In the genomic region with DNA sequence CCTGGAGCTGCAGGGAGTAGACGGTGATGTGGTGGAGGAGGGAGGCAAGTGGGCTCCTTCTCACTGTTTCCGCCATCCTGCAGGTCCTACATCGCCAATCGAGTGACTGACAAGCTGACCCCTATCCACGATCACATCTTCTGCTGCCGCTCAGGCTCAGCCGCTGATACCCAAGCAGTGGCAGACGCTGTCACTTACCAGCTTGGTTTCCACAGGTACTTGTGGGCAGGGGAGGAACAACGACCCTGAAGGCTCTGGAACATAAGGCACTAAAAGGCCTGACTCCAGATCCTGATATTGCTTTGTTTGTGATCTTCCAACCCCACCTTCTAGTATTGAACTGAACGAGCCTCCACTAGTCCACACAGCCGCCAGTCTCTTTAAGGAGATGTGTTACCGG, we compare ENCODE assay signal across 11 mouse cellular contexts. TPM values are rescaled to one million over a fixed set of nuclear protein-coding genes. Genes with fewer than 3 reads are reported as not detected.
DNase-seq lines count a peak whose midpoint lies in the region; ATAC-seq lines count a peak whose summit lies in the region.
"Had no signal": no experiment of that assay in that cellular context is flagged by ENCODE, and none has a peak within 500 bp of the region (broad histone marks: within the 10 kb centered on the region; RNA-seq: fewer than 3 reads in every experiment).

No protein-coding gene starts in this region.

- no peak overlapping the region for H3K9ac ChIP-seq in neural tube, embryonic 11.5 days (ENCODE audit: low read length)
- peak overlapping the region; percentile 80 for H3K9ac ChIP-seq in liver, embryonic 13.5 days

- H3K4me2 ChIP-seq in neural tube, embryonic 11.5 days (ENCODE audit: low read depth): peak overlapping the region; percentile 74
- peak overlapping the region; percentile 75 for H3K4me2 ChIP-seq in liver, embryonic 13.5 days

- peaks cover 21% of the 10 kb centered on the region for H3K4me1 ChIP-seq in erythroblast, embryonic 14.5 days (ENCODE audit: control insufficient read depth)
- H3K4me1 ChIP-seq in neural tube, embryonic 11.5 days (ENCODE audit: control insufficient read depth, insufficient read depth, low read length): peaks cover 5% of the 10 kb centered on the region; the same call in 1 of the 2 replicates
- H3K4me1 ChIP-seq in liver, embryonic 13.5 days (replicated peaks): peaks cover 17% of the 10 kb centered on the region

- H3K4me3 ChIP-seq in erythroblast, embryonic 14.5 days (replicated peaks): peak overlapping the region; percentile 69
- H3K4me3 ChIP-seq in neural tube, embryonic 11.5 days (ENCODE audit: low read depth, low read length): peak overlapping the region; percentile 82
- H3K4me3 ChIP-seq in liver, embryonic 13.5 days (replicated peaks): peak overlapping the region; percentile 80

- ATAC-seq in erythroblast, adult 5-6 weeks (replicated peaks; ENCODE audit: low FRiP score, poor library complexity, severe bottlenecking): no peak
- ATAC-seq in neural tube, embryonic 11.5 days (ENCODE audit: insufficient read depth, low FRiP score, low TSS enrichment): no peak
- ATAC-seq in liver, embryonic 13.5 days (ENCODE audit: low read depth): no peak

- H3K27me3 ChIP-seq in erythroblast, embryonic 14.5 days (ENCODE audit: control insufficient read depth): peaks cover 2% of the 10 kb centered on the region; the same call in 1 of the 2 replicates
- no peaks in the 10 kb centered on the region for H3K27me3 ChIP-seq in neural tube, embryonic 11.5 days (ENCODE audit: control insufficient read depth, insufficient read depth, low read length)
- no peaks in the 10 kb centered on the region for H3K27me3 ChIP-seq in liver, embryonic 13.5 days

- no peak for DNase-seq in neural tube, embryonic 11.5 days (ENCODE audit: low spot score)
- no peak for DNase-seq in neural tube, embryonic 10.5 days (ENCODE audit: extremely low spot score, low spot score)
- DNase-seq in liver, embryonic 13.5 days: no peak
- DNase-seq in thymus, postnatal 36 days: no peak
- no peak for DNase-seq in embryo, embryonic 11 days
- DNase-seq in ovary, postnatal 10 days (ENCODE audit: low spot score): no peak
- DNase-seq: adrenal gland, adult 8-10 months; thymus, postnatal 25 days had no signal

- peaks cover 35% of the 10 kb centered on the region for H3K36me3 ChIP-seq in erythroblast, embryonic 14.5 days (ENCODE audit: control insufficient read depth)
- H3K36me3 ChIP-seq in neural tube, embryonic 11.5 days (ENCODE audit: control insufficient read depth, insufficient read depth, low read length): peaks cover 9% of the 10 kb centered on the region
- peaks cover 31% of the 10 kb centered on the region for H3K36me3 ChIP-seq in liver, embryonic 13.5 days

- no peak overlapping the region for H3K27ac ChIP-seq in neural tube, embryonic 11.5 days (ENCODE audit: low read depth, low read length)
- 0 out of 2 replicates have a peak overlapping the region, but pooled peaks have one; percentile 64 for H3K27ac ChIP-seq in liver, embryonic 13.5 days

- 90% methylated on average over 12 of the region's 12 CpGs for WGBS in neural tube, embryonic 11.5 days
- 77% methylated on average over 12 of the region's 12 CpGs for WGBS in liver, embryonic 13.5 days (ENCODE audit: insufficient replicate concordance)

- no peaks in the 10 kb centered on the region for H3K9me3 ChIP-seq in erythroblast, embryonic 14.5 days (ENCODE audit: control insufficient read depth, low read length)
- H3K9me3 ChIP-seq in neural tube, embryonic 11.5 days (ENCODE audit: control insufficient read depth, low read length): no peaks in the 10 kb centered on the region
- no peaks in the 10 kb centered on the region for H3K9me3 ChIP-seq in liver, embryonic 13.5 days (replicated peaks)

RNA-seq across cellular contexts. Expression of a gene that starts 1.0 kb away (rescaled TPM):
- polyA plus RNA-seq in erythroblast, embryonic 14.5 days (2012): 27.3 and 29.9 TPM in 2 replicates
- 33.4 and 43.5 TPM in 2 replicates for total RNA-seq in erythroblast, adult 5-6 weeks (2015; ENCODE audit: low replicate concordance)
- total RNA-seq in erythroblast, adult 5-6 weeks (2017; ENCODE audit: low replicate concordance): 55.5 and 62.5 TPM in 2 replicates
- 898 and 923 TPM in 2 replicates for polyA plus RNA-seq in neural tube, embryonic 11.5 days (2014; fragmentation: Nextera tagmentation; extraction: Ambion mirVana)
- 372 and 419 TPM in 2 replicates for polyA plus RNA-seq in liver, embryonic 13.5 days (2015; fragmentation: Nextera tagmentation; extraction: Ambion mirVana)

RNA-seq across cellular contexts. Expression of a gene that starts 6.5 kb away (rescaled TPM):
- not detected in 2 replicates for polyA plus RNA-seq in erythroblast, embryonic 14.5 days (2012)
- not detected in 2 replicates for total RNA-seq in erythroblast, adult 5-6 weeks (2015; ENCODE audit: low replicate concordance)
- total RNA-seq in erythroblast, adult 5-6 weeks (2017; ENCODE audit: low replicate concordance): not detected in 2 replicates
- not detected in 2 replicates for polyA plus RNA-seq in neural tube, embryonic 11.5 days (2014; fragmentation: Nextera tagmentation; extraction: Ambion mirVana)
- polyA plus RNA-seq in liver, embryonic 13.5 days (2015; fragmentation: Nextera tagmentation; extraction: Ambion mirVana): not detected in 2 replicates
- total RNA-seq: adrenal gland, adult 8-10 months; gastrocnemius, postnatal 4 days had no signal

RNA-seq across cellular contexts. Expression of a gene that starts 7.2 kb away (rescaled TPM):
- 0.10 TPM in 1 of 2 replicates, not detected in the other for polyA plus RNA-seq in erythroblast, embryonic 14.5 days (2012)
- not detected in 2 replicates for total RNA-seq in erythroblast, adult 5-6 weeks (2015; ENCODE audit: low replicate concordance)
- total RNA-seq in erythroblast, adult 5-6 weeks (2017; ENCODE audit: low replicate concordance): not detected in 2 replicates
- polyA plus RNA-seq in neural tube, embryonic 11.5 days (2014; fragmentation: Nextera tagmentation; extraction: Ambion mirVana): 0.20 TPM in 1 of 2 replicates, not detected in the other
- 19.6 and 20.0 TPM in 2 replicates for polyA plus RNA-seq in liver, embryonic 13.5 days (2015; fragmentation: Nextera tagmentation; extraction: Ambion mirVana)
- total RNA-seq: adrenal gland, adult 8-10 months had no signal

RNA-seq across cellular contexts. Expression of a gene that starts 11.8 kb away (rescaled TPM):
- polyA plus RNA-seq in erythroblast, embryonic 14.5 days (2012): not detected in 2 replicates
- total RNA-seq in erythroblast, adult 5-6 weeks (2015; ENCODE audit: low replicate concordance): not detected in 2 replicates
- not detected in 2 replicates for total RNA-seq in erythroblast, adult 5-6 weeks (2017; ENCODE audit: low replicate concordance)
- polyA plus RNA-seq in neural tube, embryonic 11.5 days (2014; fragmentation: Nextera tagmentation; extraction: Ambion mirVana): 0.39 TPM in 1 of 2 replicates, not detected in the other
- 0.23 and 0.46 TPM in 2 replicates for polyA plus RNA-seq in liver, embryonic 13.5 days (2015; fragmentation: Nextera tagmentation; extraction: Ambion mirVana)

RNA-seq across cellular contexts. Expression of a gene that starts 13.7 kb away (rescaled TPM):
- 0.01 TPM in 1 of 2 replicates, not detected in the other for polyA plus RNA-seq in erythroblast, embryonic 14.5 days (2012)
- 0.42 TPM in 1 of 2 replicates, not detected in the other for total RNA-seq in erythroblast, adult 5-6 weeks (2015; ENCODE audit: low replicate concordance)
- total RNA-seq in erythroblast, adult 5-6 weeks (2017; ENCODE audit: low replicate concordance): not detected in 2 replicates
- polyA plus RNA-seq in neural tube, embryonic 11.5 days (2014; fragmentation: Nextera tagmentation; extraction: Ambion mirVana): 2.9 and 4.0 TPM in 2 replicates
- 1.3 and 1.5 TPM in 2 replicates for polyA plus RNA-seq in liver, embryonic 13.5 days (2015; fragmentation: Nextera tagmentation; extraction: Ambion mirVana)

Comparison
In these comparisons a context has a peak if more than half of its experiments do, and no peak if none do; other contexts are left out.
1. RNA of a gene that starts 1.0 kb away (polyA plus RNA-seq): 898 to 923 TPM in neural tube, embryonic 11.5 days and 372 to 419 TPM in liver, embryonic 13.5 days; 27.3 to 29.9 TPM in erythroblast, embryonic 14.5 days; every median in the first group is over 10 times any median in the second.
2. RNA of a gene that starts 7.2 kb away (polyA plus RNA-seq): 19.6 to 20.0 TPM in liver, embryonic 13.5 days; 0.20 TPM in neural tube, embryonic 11.5 days and 0.10 TPM in erythroblast, embryonic 14.5 days; every median in the first group is over 10 times any median in the second.
3. Peak in every context shown above with its lines, with median percentiles within 50 percentile points of each other: H3K4me3 ChIP-seq.